8 mouse cellular contexts compared by ENCODE assay signal in genomic region chr11:65787421-65788151, GRCm38 (mm10). TPM values are rescaled to one million over a fixed set of nuclear protein-coding genes. Genes with fewer than 3 reads are reported as not detected.
A peak's percentile ranks its signal among the peaks of the same experiment; 100 is the strongest.
DNase-seq lines count a peak whose midpoint lies in the region; ATAC-seq lines count a peak whose summit lies in the region.

No protein-coding gene starts in this region.

- WGBS in heart, embryonic 10.5 days: under 1% methylated on average over 58 of the region's 71 CpGs
- WGBS in limb, embryonic 10.5 days: under 1% methylated on average over 71 of the region's 71 CpGs
- under 1% methylated on average over 61 of the region's 71 CpGs for WGBS in midbrain, embryonic 16.5 days

- no peaks in the 10 kb centered on the region for H3K9me3 ChIP-seq in heart, embryonic 10.5 days
- H3K9me3 ChIP-seq in limb, embryonic 10.5 days (replicated peaks): no peaks in the 10 kb centered on the region
- no peaks in the 10 kb centered on the region for H3K9me3 ChIP-seq in midbrain, embryonic 16.5 days (replicated peaks; ENCODE audit: control insufficient read depth, low read length, poor library complexity, severe bottlenecking)

- peak overlapping the region; percentile 99 for H3K27ac ChIP-seq in heart, embryonic 10.5 days
- H3K27ac ChIP-seq in limb, embryonic 10.5 days: peak overlapping the region; percentile 98
- H3K27ac ChIP-seq in midbrain, embryonic 16.5 days (ENCODE audit: low read length): peak overlapping the region; percentile 92

- peak; percentile 84 for DNase-seq in heart, embryonic 10.5 days (ENCODE audit: low spot score)
- DNase-seq in heart, postnatal 36 days: no peak
- DNase-seq in urinary bladder, adult 18-20 months (ENCODE audit: low spot score in 2 of 2): peak; percentile 6 to 70
- no peak for DNase-seq in urinary bladder, postnatal 10 days (ENCODE audit: low spot score)
- no peak for DNase-seq in limb, embryonic 10.5 days (ENCODE audit: low spot score)
- no peak for DNase-seq in layer of hippocampus, adult 8-10 months (ENCODE audit: low spot score in 2 of 2)

- peak; percentile 35 for ATAC-seq in erythroblast, adult 5-6 weeks (replicated peaks; ENCODE audit: low FRiP score, poor library complexity, severe bottlenecking)
- peak; percentile 89 for ATAC-seq in midbrain, embryonic 16.5 days

- peak overlapping the region; percentile 90 for H3K4me2 ChIP-seq in midbrain, embryonic 16.5 days (ENCODE audit: low read length)

- peak overlapping the region; percentile 99 for H3K9ac ChIP-seq in midbrain, embryonic 16.5 days (ENCODE audit: low read depth, low read length)

- intact Hi-C loops in heart, postnatal 36 days (cut with DNase I): loop anchor here (1.0 to 5.0 kb wide), 2 partner anchors 20 to 35 kb away; partner anchors contain the start of gene Zkscan6

- H3K36me3 ChIP-seq in heart, embryonic 10.5 days: no peaks in the 10 kb centered on the region
- no peaks in the 10 kb centered on the region for H3K36me3 ChIP-seq in limb, embryonic 10.5 days
- H3K36me3 ChIP-seq in midbrain, embryonic 16.5 days (ENCODE audit: control insufficient read depth, insufficient read depth, low read length): no peaks in the 10 kb centered on the region

- H3K4me3 ChIP-seq in heart, embryonic 10.5 days: peak overlapping the region; percentile 98
- peak overlapping the region; percentile 97 for H3K4me3 ChIP-seq in limb, embryonic 10.5 days
- peak overlapping the region; percentile 98 for H3K4me3 ChIP-seq in midbrain, embryonic 16.5 days (ENCODE audit: low read depth, low read length)

- H3K4me1 ChIP-seq in heart, embryonic 10.5 days: peaks cover 17% of the 10 kb centered on the region
- H3K4me1 ChIP-seq in limb, embryonic 10.5 days: peaks cover 12% of the 10 kb centered on the region
- peaks cover 13% of the 10 kb centered on the region for H3K4me1 ChIP-seq in midbrain, embryonic 16.5 days (ENCODE audit: control insufficient read depth, insufficient read depth, low read length)

- H3K27me3 ChIP-seq in heart, embryonic 10.5 days (ENCODE audit: insufficient read depth, poor library complexity, severe bottlenecking): no peaks in the 10 kb centered on the region
- H3K27me3 ChIP-seq in limb, embryonic 10.5 days (ENCODE audit: low read depth, poor library complexity, severe bottlenecking): no peaks in the 10 kb centered on the region
- no peaks in the 10 kb centered on the region for H3K27me3 ChIP-seq in midbrain, embryonic 16.5 days (ENCODE audit: control insufficient read depth, insufficient read depth, low read depth, low read length)

RNA-seq across cellular contexts. Expression of gene Map2k4, which starts 0.5 kb away (rescaled TPM):
- 70.3 and 71.2 TPM in 2 replicates for polyA plus RNA-seq in heart, embryonic 10.5 days (2016; fragmentation: Nextera tagmentation; extraction: Ambion mirVana)
- 10 to 100 TPM; 42.5 to 44.8 TPM for total RNA-seq in heart, postnatal 36 days (2021)
- total RNA-seq in erythroblast, adult 5-6 weeks (2015; ENCODE audit: low replicate concordance): 19.4 and 33.9 TPM in 2 replicates
- total RNA-seq in erythroblast, adult 5-6 weeks (2017; ENCODE audit: low replicate concordance): 12.8 and 17.2 TPM in 2 replicates
- 64.6 and 69.4 TPM in 2 replicates for polyA plus RNA-seq in limb, embryonic 10.5 days (2016; fragmentation: Nextera tagmentation; extraction: Ambion mirVana)
- polyA plus RNA-seq in midbrain, embryonic 16.5 days (2015; fragmentation: Nextera tagmentation; extraction: Ambion mirVana): 95.8 and 109 TPM in 2 replicates
- total RNA-seq in layer of hippocampus, adult 8-10 months (2022): 100 to 1,000 TPM; 183 to 224 (median 205) TPM

RNA-seq across cellular contexts. Expression of gene Zkscan6, which starts 19.4 kb away (rescaled TPM):
- 10.9 and 12.0 TPM in 2 replicates for polyA plus RNA-seq in heart, embryonic 10.5 days (2016; fragmentation: Nextera tagmentation; extraction: Ambion mirVana)
- 1 to 10 TPM; 5.0 to 5.2 TPM for total RNA-seq in heart, postnatal 36 days (2021)
- total RNA-seq in erythroblast, adult 5-6 weeks (2015; ENCODE audit: low replicate concordance): 2.1 and 2.5 TPM in 2 replicates
- total RNA-seq in erythroblast, adult 5-6 weeks (2017; ENCODE audit: low replicate concordance): 5.2 and 9.6 TPM in 2 replicates
- 9.1 and 10.6 TPM in 2 replicates for polyA plus RNA-seq in limb, embryonic 10.5 days (2016; fragmentation: Nextera tagmentation; extraction: Ambion mirVana)
- 18.9 and 21.5 TPM in 2 replicates for polyA plus RNA-seq in midbrain, embryonic 16.5 days (2015; fragmentation: Nextera tagmentation; extraction: Ambion mirVana)
- 10 to 100 TPM; 14.6 to 16.0 (median 15.5) TPM for total RNA-seq in layer of hippocampus, adult 8-10 months (2022)

Comparison
In these comparisons a context has a peak if more than half of its experiments do, and no peak if none do; other contexts are left out.
1. DNase-seq: peak in heart, embryonic 10.5 days (single experiment) and urinary bladder, adult 18-20 months (2 of 2); none in heart, postnatal 36 days (0 of 2), urinary bladder, postnatal 10 days (single experiment), limb, embryonic 10.5 days (single experiment) and layer of hippocampus, adult 8-10 months (0 of 2).
2. RNA of gene Map2k4, which starts 0.5 kb away (total RNA-seq): 183 to 224 TPM in layer of hippocampus, adult 8-10 months; 42.5 to 44.8 TPM in heart, postnatal 36 days and 12.8 to 33.9 TPM in erythroblast, adult 5-6 weeks; every median in the first group is over 4 times any median in the second.
3. Peak in every context shown above with its lines, with median percentiles within 50 percentile points of each other: H3K27ac ChIP-seq and H3K4me3 ChIP-seq.